Mouse (Mus musculus) testis, adult 2 months (tissue): ENCODE measurements around the gene AI661453. TPM values are rescaled to one million over a fixed set of nuclear protein-coding genes. Genes with fewer than 3 reads are reported as not detected.

Experiments used
- H3K27ac ChIP-seq: fragments of 200-500 bp; 2 replicates; pipeline ENCODE4 v1.5.1; 2012; ENCODE audit warnings: low read depth, low read length; ENCODE audit not compliant: control insufficient read depth, insufficient read depth
- H3K27me3 ChIP-seq: fragments of 200-500 bp; 2 replicates; pipeline ENCODE4 v1.6.1; 2012; ENCODE audit warnings: mild to moderate bottlenecking, low read length, moderate library complexity; ENCODE audit not compliant: control insufficient read depth, insufficient read depth
- H3K36me3 ChIP-seq: fragments of 200-500 bp; 2 replicates; pipeline ENCODE4 v1.6.1; 2012; ENCODE audit warnings: mild to moderate bottlenecking, low read length; ENCODE audit not compliant: control insufficient read depth, insufficient read depth
- H3K4me1 ChIP-seq: fragments of 200-500 bp; 2 replicates; pipeline ENCODE4 v1.6.1; 2012; ENCODE audit warnings: low read length; ENCODE audit not compliant: control insufficient read depth, insufficient read depth
- H3K4me3 ChIP-seq: fragments of 200-500 bp; 2 replicates; pipeline ENCODE4 v1.5.1; 2012; ENCODE audit warnings: low read depth, mild to moderate bottlenecking, low read length, moderate library complexity, mixed read lengths; ENCODE audit not compliant: control insufficient read depth
- CTCF ChIP-seq: fragments of 200-500 bp; IDR thresholded peaks from 2 replicates; pipeline ENCODE4 v1.5.1; 2012; ENCODE audit warnings: low read depth, mild to moderate bottlenecking, inconsistent platforms, low read length, moderate library complexity; ENCODE audit not compliant: control insufficient read depth, insufficient read depth, insufficient replicate concordance
- POLR2A ChIP-seq: fragments of 200-500 bp; IDR thresholded peaks from 2 replicates; pipeline ENCODE4 v1.6.1; 2012; ENCODE audit warnings: low read depth, mild to moderate bottlenecking, inconsistent platforms, low read length, moderate library complexity; ENCODE audit not compliant: control insufficient read depth
- polyA plus RNA-seq: library from polyadenylated mRNA; depleted of rRNA; stranded (reverse); fragments of >200 nt; gene quantifications from 2 replicates; pipeline ENCODE4 v1.2.3, GENCODE M21; 2012

The AI661453 gene
- polyA plus RNA-seq, 1 experiment = 0.53 TPM

GRCm38 (mm10) chr17:47470121-47470520 lies 33.7 kb downstream of the AI661453 start:
- TF ChIP-seq POLR2A (no peak), CTCF (no peak)
- Histone ChIP-seq H3K4me3 (no peak overlapping the region), H3K27me3 (no peaks in the 10 kb centered on the region), H3K36me3 (no peaks in the 10 kb centered on the region), H3K4me1 (peaks cover 15% of the 10 kb centered on the region), H3K27ac (no peak overlapping the region)

GRCm38 (mm10) chr17:47470686-47471085 lies 34.3 kb downstream of the AI661453 start:
- TF ChIP-seq POLR2A = no peak
- TF ChIP-seq CTCF = no peak
- no peaks in the 10 kb centered on the region for H3K36me3 ChIP-seq
- H3K4me3 ChIP-seq = no peak overlapping the region
- H3K27me3 ChIP-seq = no peaks in the 10 kb centered on the region
- H3K27ac ChIP-seq = no peak overlapping the region
- peaks cover 15% of the 10 kb centered on the region for H3K4me1 ChIP-seq

DNA sequence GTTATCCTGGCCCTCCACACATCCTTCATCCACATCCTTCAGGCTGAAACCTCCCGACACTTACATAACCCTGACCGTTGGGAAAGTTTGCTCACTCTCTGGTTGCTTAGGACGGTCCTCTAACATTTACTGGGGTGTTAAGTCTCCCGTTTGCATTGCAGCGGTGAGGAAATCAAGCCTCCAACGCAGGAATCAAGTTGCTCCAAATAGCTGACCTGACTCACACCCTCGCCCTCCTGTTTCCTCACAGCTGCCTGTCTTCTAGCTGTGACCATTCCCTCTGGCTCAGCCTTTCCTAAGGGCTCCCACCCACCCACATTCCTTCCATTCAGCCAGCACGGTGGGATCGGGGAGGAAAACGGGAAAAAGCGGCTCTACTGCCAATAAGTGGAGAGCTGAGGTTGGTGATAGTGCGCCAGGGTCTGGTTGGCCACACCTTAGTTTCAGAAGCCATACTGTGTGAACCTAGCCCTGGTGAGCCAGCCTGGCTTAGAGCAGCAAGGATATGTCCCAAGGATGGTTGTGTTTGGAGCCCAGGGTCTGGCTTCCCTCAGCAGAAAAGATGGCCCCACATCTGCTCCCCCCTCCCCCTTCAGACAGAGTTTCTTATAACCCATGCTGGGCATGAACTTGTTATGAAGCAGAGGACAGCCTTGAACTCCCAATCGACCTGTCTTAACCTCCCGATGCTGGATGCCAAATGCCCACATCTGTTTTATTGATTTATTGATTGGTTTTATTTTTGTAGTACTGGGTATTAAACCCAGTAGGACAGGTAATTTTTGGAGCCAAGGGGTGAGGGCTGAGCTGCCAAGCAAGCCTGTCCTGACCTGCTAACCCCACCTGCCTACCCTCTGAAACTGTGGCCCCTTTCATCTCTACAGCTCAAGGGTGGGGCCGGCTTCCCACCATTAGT lies 36.3 kb downstream of the AI661453 start:
- peaks cover 15% of the 10 kb centered on the region for H3K4me1 ChIP-seq
- no peak for TF ChIP-seq CTCF
- no peak for TF ChIP-seq POLR2A
- no peaks in the 10 kb centered on the region for H3K27me3 ChIP-seq
- H3K27ac ChIP-seq = no peak overlapping the region
- H3K4me3 ChIP-seq = no peak overlapping the region
- no peaks in the 10 kb centered on the region for H3K36me3 ChIP-seq

GRCm38 (mm10) chr17:47473434-47473974 lies 37.1 kb downstream of the AI661453 start:
- Histone ChIP-seq H3K27me3 (no peaks in the 10 kb centered on the region), H3K27ac (no peak overlapping the region)

DNA sequence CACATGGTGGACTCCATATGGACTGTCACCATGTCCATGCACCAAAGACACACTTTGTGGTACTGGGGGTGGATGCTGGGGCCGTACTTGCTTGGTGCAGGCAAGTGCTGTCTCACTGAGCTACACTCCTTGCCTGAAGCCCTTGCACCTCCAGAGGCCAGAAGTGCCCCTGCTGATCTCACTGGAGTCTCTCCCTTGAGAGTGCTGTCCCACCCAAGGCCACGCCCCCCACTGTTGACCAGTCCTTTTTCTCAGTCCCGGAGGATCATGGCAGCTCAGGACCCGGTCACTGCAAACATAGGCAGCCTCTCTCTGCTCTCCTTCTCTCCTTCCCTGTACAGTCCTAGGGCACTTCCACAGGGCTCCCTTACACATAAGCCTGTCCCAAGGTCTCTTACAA lies 37.8 kb downstream of the AI661453 start:
- Histone ChIP-seq H3K4me3 (no peak overlapping the region), H3K36me3 (no peaks in the 10 kb centered on the region), H3K4me1 (peaks cover under 1% of the 10 kb centered on the region; the same call in 1 of the 2 replicates)

More at GRCm38 (mm10) chr17:47473434-47473974, 37.1 kb downstream of the AI661453 start:
- no peak for TF ChIP-seq POLR2A
- peak; percentile 97 for TF ChIP-seq CTCF
- no peaks in the 10 kb centered on the region for H3K36me3 ChIP-seq
- peaks cover 8% of the 10 kb centered on the region for H3K4me1 ChIP-seq
- H3K4me3 ChIP-seq = no peak overlapping the region

GRCm38 (mm10) chr17:47475181-47475580 lies 38.8 kb downstream of the AI661453 start:
- no peak for TF ChIP-seq POLR2A
- no peak for TF ChIP-seq CTCF
- no peak overlapping the region for H3K4me3 ChIP-seq
- H3K4me1 ChIP-seq = no peaks in the 10 kb centered on the region; the same call in 1 of the 2 replicates
- H3K27me3 ChIP-seq = no peaks in the 10 kb centered on the region
- H3K36me3 ChIP-seq = no peaks in the 10 kb centered on the region
- H3K27ac ChIP-seq = no peak overlapping the region

More for the DNA sequence above, 37.8 kb downstream of the AI661453 start:
- no peak for TF ChIP-seq CTCF
- TF ChIP-seq POLR2A = no peak
- H3K27me3 ChIP-seq = no peaks in the 10 kb centered on the region
- no peak overlapping the region for H3K27ac ChIP-seq

GRCm38 (mm10) chr17:47475714-47476113 lies 39.3 kb downstream of the AI661453 start:
- TF ChIP-seq POLR2A = no peak
- peak; percentile 89; the same call in 1 of the 2 replicates for TF ChIP-seq CTCF

More at GRCm38 (mm10) chr17:47475714-47476113, 39.3 kb downstream of the AI661453 start:
- H3K27me3 ChIP-seq = no peaks in the 10 kb centered on the region
- H3K4me1 ChIP-seq = no peaks in the 10 kb centered on the region
- no peak overlapping the region for H3K4me3 ChIP-seq
- H3K27ac ChIP-seq = no peak overlapping the region
- H3K36me3 ChIP-seq = no peaks in the 10 kb centered on the region
